Mouse (Mus musculus) cerebellum, postnatal 14 days (tissue): Measurements from ENCODE around the gene Kank4.

ENCODE experiments used
- DNase-seq, 2 experiments: peaks; one replicate each; pipeline ENCODE4 v3.0.0; 2021; ENCODE audit warnings: mixed read lengths in 2 of 2

Kank4 gene

GRCm38 (mm10) chr4:98710891-98711290 is 106.4 kb downstream of the Kank4 start:
- no peak for DNase-seq
